Mouse (Mus musculus) limb, embryonic 12.5 days (tissue): Measurements from ENCODE around the gene Lyar. TPM values are rescaled to one million over a fixed set of nuclear protein-coding genes. Genes with fewer than 3 reads are reported as not detected.
A peak's percentile ranks its signal among the peaks of the same experiment; 100 is the strongest.

Experiments used
- ATAC-seq: fragments of 200-750 bp; cut with Nextera tagmentation; 2 replicates; pipeline ENCODE4 v1.8.0; 2017; ENCODE audit warnings: low read depth, moderate TSS enrichment; ENCODE audit not compliant: insufficient number of reproducible peaks, insufficient read depth, low FRiP score, low TSS enrichment
- H3K27ac ChIP-seq: fragments of 300-500 bp; sonication (generic); 2 replicates; pipeline ENCODE4 v1.5.1; 2016; ENCODE audit warnings: mild to moderate bottlenecking, moderate library complexity
- H3K27me3 ChIP-seq: fragments of 300-500 bp; sonication (generic); 2 replicates; pipeline ENCODE4 v1.6.1; 2016; ENCODE audit warnings: mild to moderate bottlenecking, moderate library complexity
- H3K36me3 ChIP-seq: fragments of 300-500 bp; sonication (generic); 2 replicates; pipeline ENCODE4 v1.6.1; 2016; ENCODE audit warnings: mild to moderate bottlenecking, moderate library complexity
- H3K4me1 ChIP-seq: fragments of 300-500 bp; sonication (generic); replicated peaks from 2 replicates; pipeline ENCODE4 v1.6.1; 2016
- H3K4me2 ChIP-seq: fragments of 300-500 bp; sonication (generic); 2 replicates; pipeline ENCODE4 v1.6.1; 2016; ENCODE audit warnings: mild to moderate bottlenecking, moderate library complexity
- H3K4me3 ChIP-seq: fragments of 300-500 bp; sonication (generic); replicated peaks from 2 replicates; pipeline ENCODE4 v1.5.1; 2016; ENCODE audit warnings: mild to moderate bottlenecking
- H3K9ac ChIP-seq: fragments of 300-500 bp; sonication (generic); replicated peaks from 2 replicates; pipeline ENCODE4 v1.6.1; 2016; ENCODE audit warnings: mild to moderate bottlenecking, moderate library complexity
- H3K9me3 ChIP-seq: fragments of 300-500 bp; sonication (generic); 2 replicates; pipeline ENCODE4 v1.6.1; 2016; ENCODE audit warnings: mild to moderate bottlenecking, moderate library complexity
- WGBS: fragments of 180-500 bp; shearing (Covaris S2); methylation state at CpG from one replicate; pipeline ENCODE4 v1.1.7; 2016; 5-methylcytosine and 5-hydroxymethylcytosine counted together
- polyA plus RNA-seq: library from polyadenylated mRNA; unstranded; fragments of >200 nt; fragmentation: Nextera tagmentation; extraction: Ambion mirVana; gene quantifications from 2 replicates; pipeline ENCODE4 v1.2.1, GENCODE M21; 2016

Lyar gene
- polyA plus RNA-seq, 1 experiment from 2014 or later = 130 TPM

- Histone ChIP-seq H3K27me3 (no peaks in the 10 kb centered on the region), H3K27ac (no peak overlapping the region), H3K4me3 (no peak overlapping the region), H3K9ac (no peak overlapping the region), H3K9me3 (no peaks in the 10 kb centered on the region), H3K36me3 (no peaks in the 10 kb centered on the region), H3K4me1 (no peaks in the 10 kb centered on the region), H3K4me2 (no peak overlapping the region)
- no peak for ATAC-seq
- 75% methylated on average over 3 of the region's 3 CpGs for WGBS
Observed at GRCm38 (mm10) chr5:38255644-38256043, 35.4 kb downstream of the Lyar start.

GRCm38 (mm10) chr5:38256551-38256950, 36.3 kb downstream of the Lyar start:
- ATAC-seq = no peak
- Histone ChIP-seq H3K27ac (no peak overlapping the region), H3K4me2 (no peak overlapping the region), H3K9ac (no peak overlapping the region), H3K36me3 (no peaks in the 10 kb centered on the region; the same call in 1 of the 2 replicates), H3K4me1 (peaks cover 6% of the 10 kb centered on the region), H3K9me3 (no peaks in the 10 kb centered on the region), H3K27me3 (no peaks in the 10 kb centered on the region), H3K4me3 (no peak overlapping the region)
- 95% methylated on average over 1 of the region's 1 CpGs for WGBS

GRCm38 (mm10) chr5:38258034-38258772, 37.9 kb downstream of the Lyar start:
- Histone ChIP-seq H3K36me3 (peaks cover 10% of the 10 kb centered on the region), H3K9ac (no peak overlapping the region), H3K9me3 (no peaks in the 10 kb centered on the region), H3K27me3 (no peaks in the 10 kb centered on the region), H3K4me1 (peaks cover 6% of the 10 kb centered on the region), H3K4me2 (no peak overlapping the region), H3K4me3 (no peak overlapping the region), H3K27ac (no peak overlapping the region)
- ATAC-seq = no peak
- 75% methylated on average over 8 of the region's 8 CpGs for WGBS

- WGBS = 94% methylated on average over 5 of the region's 5 CpGs
- H3K4me1 ChIP-seq = peaks cover 6% of the 10 kb centered on the region
- H3K4me2 ChIP-seq = no peak overlapping the region
- ATAC-seq = no peak
- peaks cover 15% of the 10 kb centered on the region for H3K36me3 ChIP-seq
- H3K9me3 ChIP-seq = no peaks in the 10 kb centered on the region
- no peak overlapping the region for H3K4me3 ChIP-seq
- no peak overlapping the region for H3K9ac ChIP-seq
- H3K27ac ChIP-seq = no peak overlapping the region
- H3K27me3 ChIP-seq = no peaks in the 10 kb centered on the region
Observed at GRCm38 (mm10) chr5:38258773-38259146, 38.5 kb downstream of the Lyar start.

GRCm38 (mm10) chr5:38259455-38260106, 39.3 kb downstream of the Lyar start:
- 45% methylated on average over 9 of the region's 9 CpGs for WGBS
- Histone ChIP-seq H3K9me3 (no peaks in the 10 kb centered on the region), H3K27me3 (no peaks in the 10 kb centered on the region), H3K4me1 (peaks cover 6% of the 10 kb centered on the region), H3K4me3 (peak overlapping the region; percentile 74), H3K27ac (peak overlapping the region; percentile 89), H3K36me3 (peaks cover 24% of the 10 kb centered on the region), H3K9ac (peak overlapping the region; percentile 76), H3K4me2 (peak overlapping the region; percentile 78)
- no peak for ATAC-seq

GRCm38 (mm10) chr5:38260107-38260682, 39.9 kb downstream of the Lyar start, which contains the start of gene Tmem128:
Tmem128 (plus strand) TSS chr5:38260185.
- H3K27ac ChIP-seq = peak within 1 kb of the TSS; percentile 89
- peak; percentile 57; the same call in 1 of the 2 replicates for ATAC-seq
- H3K4me2 ChIP-seq = peak within 1 kb of the TSS; percentile 78
- H3K4me3 ChIP-seq = peak within 1 kb of the TSS; percentile 74
- H3K4me1 ChIP-seq = peaks cover 6% of the 10 kb centered on the region
- WGBS = under 1% methylated on average over 40 of the region's 40 CpGs
- no peaks in the 10 kb centered on the region for H3K27me3 ChIP-seq
- H3K9me3 ChIP-seq = no peaks in the 10 kb centered on the region
- peak within 1 kb of the TSS; percentile 76 for H3K9ac ChIP-seq
- H3K36me3 ChIP-seq = peaks cover 30% of the 10 kb centered on the region

- H3K4me1 ChIP-seq = no peaks in the 10 kb centered on the region
- ATAC-seq = no peak
- H3K27ac ChIP-seq = no peak overlapping the region
- peaks cover 29% of the 10 kb centered on the region for H3K27me3 ChIP-seq
- no peak overlapping the region for H3K9ac ChIP-seq
- H3K36me3 ChIP-seq = peaks cover 48% of the 10 kb centered on the region
- H3K9me3 ChIP-seq = no peaks in the 10 kb centered on the region
- 81% methylated on average over 3 of the region's 3 CpGs for WGBS
- H3K4me3 ChIP-seq = no peak overlapping the region
- no peak overlapping the region for H3K4me2 ChIP-seq
Observed at GRCm38 (mm10) chr5:38270942-38271341, 50.7 kb downstream of the Lyar start.

GRCm38 (mm10) chr5:38273831-38274230, 53.6 kb downstream of the Lyar start:
- no peak for ATAC-seq
- Histone ChIP-seq H3K36me3 (peaks cover 27% of the 10 kb centered on the region), H3K27me3 (peaks cover 57% of the 10 kb centered on the region)

GRCm38 (mm10) chr5:38275771-38276170, 55.5 kb downstream of the Lyar start, which contains the start of gene Otop1:
Otop1 (plus strand) TSS chr5:38275972.
- H3K9me3 ChIP-seq = no peaks in the 10 kb centered on the region
- ATAC-seq = no peak
- peaks cover 68% of the 10 kb centered on the region for H3K27me3 ChIP-seq
- H3K9ac ChIP-seq = no peak within 1 kb of the TSS
- WGBS = 8% methylated on average over 4 of the region's 4 CpGs
- H3K4me1 ChIP-seq = peaks cover 17% of the 10 kb centered on the region
- H3K4me2 ChIP-seq = peak within 1 kb of the TSS; percentile 56
- H3K36me3 ChIP-seq = peaks cover 10% of the 10 kb centered on the region
- H3K27ac ChIP-seq = no peak within 1 kb of the TSS
- peak within 1 kb of the TSS; percentile 39 for H3K4me3 ChIP-seq

More at GRCm38 (mm10) chr5:38273831-38274230, 53.6 kb downstream of the Lyar start:
- Histone ChIP-seq H3K4me3 (no peak overlapping the region), H3K4me2 (no peak overlapping the region), H3K9ac (no peak overlapping the region), H3K4me1 (peaks cover 17% of the 10 kb centered on the region), H3K27ac (no peak overlapping the region), H3K9me3 (no peaks in the 10 kb centered on the region)
- WGBS = 89% methylated on average over 4 of the region's 4 CpGs

GRCm38 (mm10) chr5:38276451-38276850, 56.2 kb downstream of the Lyar start:
- H3K9me3 ChIP-seq = no peaks in the 10 kb centered on the region
- H3K36me3 ChIP-seq = peaks cover 3% of the 10 kb centered on the region
- H3K4me3 ChIP-seq = peak overlapping the region; percentile 39
- peaks cover 69% of the 10 kb centered on the region for H3K27me3 ChIP-seq
- no peak for ATAC-seq
- H3K4me2 ChIP-seq = peak overlapping the region; percentile 56
- peaks cover 17% of the 10 kb centered on the region for H3K4me1 ChIP-seq
- 2% methylated on average over 19 of the region's 19 CpGs for WGBS
- H3K27ac ChIP-seq = no peak overlapping the region
- H3K9ac ChIP-seq = no peak overlapping the region

GRCm38 (mm10) chr5:38277098-38277866, 57.0 kb downstream of the Lyar start:
- H3K27ac ChIP-seq = no peak overlapping the region
- no peak for ATAC-seq
- peak overlapping the region; percentile 39 for H3K4me3 ChIP-seq
- 1% methylated on average over 56 of the region's 65 CpGs for WGBS
- H3K27me3 ChIP-seq = peaks cover 69% of the 10 kb centered on the region
- H3K36me3 ChIP-seq = no peaks in the 10 kb centered on the region
- peaks cover 17% of the 10 kb centered on the region for H3K4me1 ChIP-seq
- peak overlapping the region; percentile 56 for H3K4me2 ChIP-seq
- no peaks in the 10 kb centered on the region for H3K9me3 ChIP-seq
- H3K9ac ChIP-seq = peak overlapping the region; percentile 38
